Mouse (Mus musculus): Measurements from ENCODE around the gene Olfr147. TPM values are rescaled to one million over a fixed set of nuclear protein-coding genes. Genes with fewer than 3 reads are reported as not detected.

The Olfr147 gene
- polyA plus RNA-seq, 1 experiment from 2014 or later, result not detected

Other genes with a start within 250 kb of the Olfr147 start
- gene Olfr891, start 220.9 kb upstream of the Olfr147 start, polyA plus RNA-seq (2015; fragmentation: Nextera tagmentation; extraction: Ambion mirVana), result not detected in 2 replicates
- gene Olfr893, start 193.3 kb upstream of the Olfr147 start, polyA plus RNA-seq (2015; fragmentation: Nextera tagmentation; extraction: Ambion mirVana), result not detected in 2 replicates
- gene Olfr894, start 183.6 kb upstream of the Olfr147 start, polyA plus RNA-seq (2015; fragmentation: Nextera tagmentation; extraction: Ambion mirVana), result not detected in 2 replicates
- not detected in 2 replicates for gene Olfr143, start 148.9 kb upstream of the Olfr147 start, polyA plus RNA-seq (2015; fragmentation: Nextera tagmentation; extraction: Ambion mirVana)
- not detected in 2 replicates for gene Olfr895, start 133.8 kb upstream of the Olfr147 start, polyA plus RNA-seq (2015; fragmentation: Nextera tagmentation; extraction: Ambion mirVana)
- gene Olfr896-ps1, start 110.6 kb upstream of the Olfr147 start, polyA plus RNA-seq (2015; fragmentation: Nextera tagmentation; extraction: Ambion mirVana), result not detected in 2 replicates
- gene Olfr25, start 72.6 kb upstream of the Olfr147 start, polyA plus RNA-seq (2015; fragmentation: Nextera tagmentation; extraction: Ambion mirVana), result not detected in 2 replicates
- not detected in 2 replicates for gene Olfr898, start 53.3 kb upstream of the Olfr147 start, polyA plus RNA-seq (2015; fragmentation: Nextera tagmentation; extraction: Ambion mirVana)
- gene Olfr250, start 34.8 kb upstream of the Olfr147 start, polyA plus RNA-seq (2015; fragmentation: Nextera tagmentation; extraction: Ambion mirVana), result not detected in 2 replicates
- gene Olfr251, start 24.6 kb upstream of the Olfr147 start, polyA plus RNA-seq (2015; fragmentation: Nextera tagmentation; extraction: Ambion mirVana), result not detected in 2 replicates
- gene Olfr901, start 27.8 kb downstream of the Olfr147 start, polyA plus RNA-seq (2015; fragmentation: Nextera tagmentation; extraction: Ambion mirVana), result not detected in 2 replicates
- not detected in 2 replicates for gene Olfr902, start 46.0 kb downstream of the Olfr147 start, polyA plus RNA-seq (2015; fragmentation: Nextera tagmentation; extraction: Ambion mirVana)
- gene Olfr904, start 61.4 kb downstream of the Olfr147 start, polyA plus RNA-seq (2015; fragmentation: Nextera tagmentation; extraction: Ambion mirVana), result not detected in 2 replicates
- not detected in 2 replicates for gene Olfr905, start 69.4 kb downstream of the Olfr147 start, polyA plus RNA-seq (2015; fragmentation: Nextera tagmentation; extraction: Ambion mirVana)
- not detected in 2 replicates for gene Olfr906, start 85.4 kb downstream of the Olfr147 start, polyA plus RNA-seq (2015; fragmentation: Nextera tagmentation; extraction: Ambion mirVana)
- not detected in 2 replicates for gene Olfr907, start 94.1 kb downstream of the Olfr147 start, polyA plus RNA-seq (2015; fragmentation: Nextera tagmentation; extraction: Ambion mirVana)
- gene Olfr911-ps1, start 119.9 kb downstream of the Olfr147 start, polyA plus RNA-seq (2015; fragmentation: Nextera tagmentation; extraction: Ambion mirVana), result not detected in 2 replicates
- gene Olfr910, start 136.2 kb downstream of the Olfr147 start, polyA plus RNA-seq (2015; fragmentation: Nextera tagmentation; extraction: Ambion mirVana), result not detected in 2 replicates
- not detected in 2 replicates for gene Olfr912, start 178.5 kb downstream of the Olfr147 start, polyA plus RNA-seq (2015; fragmentation: Nextera tagmentation; extraction: Ambion mirVana)
- not detected in 2 replicates for gene Olfr913, start 191.1 kb downstream of the Olfr147 start, polyA plus RNA-seq (2015; fragmentation: Nextera tagmentation; extraction: Ambion mirVana)
- gene Olfr914, start 203.4 kb downstream of the Olfr147 start, polyA plus RNA-seq (2015; fragmentation: Nextera tagmentation; extraction: Ambion mirVana), result not detected in 2 replicates

Measured in forebrain, embryonic 16.5 days (tissue).